Mouse (Mus musculus): ENCODE data around the gene N4bp2l1.

GRCm38 (mm10) chr5:150574403-150574802 is 22.6 kb downstream of the N4bp2l1 start:
- TF ChIP-seq CTCF (conservative IDR thresholded peaks at IDR 0.05; ENCODE audit: insufficient read depth, insufficient read length, low read depth, low read length): no peak
- no peak for TF ChIP-seq POLR2A (IDR thresholded peaks at IDR 0.05; ENCODE audit: low read depth, low read length)

Data from kidney, adult 2 months (tissue).